Mouse (Mus musculus): ENCODE measurements around the gene Map3k14. TPM values are rescaled to one million over a fixed set of nuclear protein-coding genes. Genes with fewer than 3 reads are reported as not detected.

Gene Map3k14
- polyA plus RNA-seq (2016; fragmentation: Nextera tagmentation; extraction: Ambion mirVana): 3.1 and 3.2 TPM in 2 replicates

DNA sequence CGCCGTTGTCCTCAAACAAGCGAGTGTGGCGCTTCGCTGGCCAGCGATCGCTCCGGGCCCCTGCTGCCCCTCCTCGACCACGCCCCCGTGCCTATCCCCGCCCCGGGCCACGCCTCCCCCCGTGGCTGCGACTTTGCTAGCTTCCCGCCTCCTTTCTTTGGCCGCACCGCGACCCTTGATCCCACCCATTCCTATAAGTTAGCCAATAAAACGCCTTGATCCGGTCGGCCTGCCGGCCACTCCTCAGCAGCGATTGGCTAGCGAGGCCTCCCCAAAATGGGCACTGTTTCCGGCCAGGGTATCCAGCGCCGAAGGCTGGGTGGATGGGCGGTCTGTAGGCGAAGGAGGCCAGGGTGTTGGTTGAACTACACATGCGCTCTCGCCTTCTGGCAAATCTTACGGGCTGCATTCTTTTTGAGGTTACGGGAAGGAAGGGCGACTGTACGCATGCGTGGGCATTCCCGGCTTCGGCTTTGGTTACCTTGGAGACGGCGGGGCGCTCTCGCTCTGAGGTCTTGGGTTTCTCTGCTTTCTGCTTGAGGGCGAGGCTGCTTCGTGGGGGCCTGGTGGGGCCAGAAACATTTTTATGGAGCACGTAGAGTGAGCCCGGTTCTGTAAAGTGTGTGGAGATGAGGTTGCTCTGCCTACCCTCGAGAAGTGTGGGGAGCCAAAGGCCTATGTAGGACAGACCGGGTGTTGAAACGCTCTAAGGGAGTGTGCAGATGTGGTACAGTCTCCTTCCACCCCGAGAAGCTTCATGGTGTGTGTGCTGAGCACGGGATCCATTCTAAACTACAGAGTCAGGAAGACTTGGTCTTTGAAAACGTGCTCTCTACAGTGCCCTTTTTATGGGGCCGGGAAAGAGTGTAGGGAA is at the start of gene Map3k14:
Gene Map3k14 (minus strand): TSS at position 127 of the 874 bp plus-strand sequence.
- peak; percentile 99 for DNase-seq (ENCODE audit: low spot score)
- no peaks in the 10 kb centered on the region for H3K27me3 ChIP-seq (replicated peaks; ENCODE audit: low read depth, poor library complexity, severe bottlenecking)
- H3K4me3 ChIP-seq: peak within 1 kb of the TSS; percentile 75
- H3K4me1 ChIP-seq: peaks cover 65% of the 10 kb centered on the region
- 1% methylated on average over 55 of the region's 55 CpGs for WGBS
- peak within 1 kb of the TSS; percentile 90 for H3K27ac ChIP-seq (replicated peaks)
- no peaks in the 10 kb centered on the region for H3K36me3 ChIP-seq (replicated peaks)
- H3K9me3 ChIP-seq: no peaks in the 10 kb centered on the region

DNA sequence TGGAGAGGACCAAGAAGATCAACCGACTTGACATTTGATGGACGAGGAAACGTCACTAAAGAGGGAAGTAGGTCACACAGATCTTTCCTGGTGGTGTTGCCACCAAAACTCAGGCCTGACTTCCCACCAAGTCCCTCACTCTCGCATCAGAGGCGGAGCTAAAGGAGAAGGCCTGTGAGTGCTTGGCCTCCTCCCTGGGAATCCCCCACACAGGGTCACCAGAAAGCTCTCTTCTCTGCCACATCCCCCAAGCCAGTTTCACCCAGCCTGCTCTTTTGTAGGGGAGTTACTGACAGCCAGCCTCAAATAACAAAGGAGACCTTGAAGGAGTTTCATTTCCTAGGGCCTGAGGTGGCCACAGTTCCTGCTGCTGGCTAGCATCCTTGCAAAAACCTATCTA is 48.1 kb upstream of the Map3k14 start:
- Histone ChIP-seq H3K9me3 (no peaks in the 10 kb centered on the region), H3K27me3 (replicated peaks; ENCODE audit: low read depth, poor library complexity, severe bottlenecking) (peaks cover 24% of the 10 kb centered on the region), H3K36me3 (replicated peaks) (no peaks in the 10 kb centered on the region), H3K27ac (replicated peaks) (0 out of 2 replicates have a peak overlapping the region, but pooled peaks have one; percentile 5), H3K4me3 (no peak overlapping the region), H3K4me1 (peaks cover 18% of the 10 kb centered on the region)
- WGBS: 83% methylated on average over 5 of the region's 5 CpGs
- DNase-seq (ENCODE audit: low spot score): no peak

DNA sequence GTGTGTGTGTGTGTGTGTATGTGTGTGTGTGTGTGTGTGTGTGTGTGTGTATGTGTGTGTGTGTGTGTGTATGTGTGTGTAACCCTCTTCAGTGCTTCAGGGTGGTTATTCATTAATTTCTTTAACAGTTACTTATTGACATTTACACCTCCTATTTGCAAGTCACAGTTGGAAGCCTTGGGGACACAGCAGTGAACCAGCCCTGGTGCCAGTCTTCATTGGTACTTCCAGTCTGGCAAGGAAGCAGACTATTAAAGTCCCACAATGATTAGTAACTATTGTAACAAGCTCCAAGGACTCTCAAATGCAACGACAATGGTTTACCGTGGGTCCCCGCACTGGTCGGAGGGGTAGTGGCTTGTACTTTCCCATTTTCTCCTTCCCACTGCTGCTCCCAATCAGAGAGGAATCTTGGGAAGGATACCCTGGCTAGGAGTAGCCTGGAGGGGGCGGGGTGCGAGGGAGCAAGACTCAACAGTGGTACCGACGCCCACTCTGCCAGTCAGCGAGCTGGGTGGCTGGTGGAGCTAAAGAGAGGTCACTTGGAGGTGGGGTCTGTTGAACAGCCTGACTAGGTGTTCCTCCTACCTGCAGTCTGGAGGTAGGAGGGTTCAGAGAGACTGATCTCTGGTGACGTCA is 47.6 kb upstream of the Map3k14 start:
- no peak for DNase-seq (ENCODE audit: low spot score)
- no peak overlapping the region for H3K27ac ChIP-seq (replicated peaks)
- peaks cover 22% of the 10 kb centered on the region for H3K27me3 ChIP-seq (replicated peaks; ENCODE audit: low read depth, poor library complexity, severe bottlenecking)
- no peaks in the 10 kb centered on the region for H3K9me3 ChIP-seq
- peaks cover 18% of the 10 kb centered on the region for H3K4me1 ChIP-seq
- H3K4me3 ChIP-seq: no peak overlapping the region
- H3K36me3 ChIP-seq (replicated peaks): no peaks in the 10 kb centered on the region
- 77% methylated on average over 10 of the region's 10 CpGs for WGBS

DNA sequence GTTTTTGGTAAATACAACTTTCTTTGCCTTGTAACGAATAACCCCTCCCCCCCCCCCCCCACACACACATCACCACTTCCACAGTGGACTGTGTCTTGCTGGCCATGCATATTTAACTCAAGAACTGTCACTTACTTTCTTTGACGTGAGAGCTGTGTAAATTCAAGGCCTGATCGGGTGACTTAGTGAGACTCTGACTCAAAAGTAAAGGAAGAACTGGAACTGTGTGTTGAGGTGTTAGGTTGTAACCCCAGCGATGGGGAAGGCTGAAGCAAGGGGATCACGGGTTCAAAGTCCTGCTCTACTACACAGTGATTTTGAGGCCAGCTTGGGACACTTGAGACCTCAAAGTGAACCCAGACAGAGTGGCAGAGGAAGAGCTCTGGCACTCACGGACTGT is 46.3 kb upstream of the Map3k14 start:
- Histone ChIP-seq H3K27ac (replicated peaks) (0 out of 2 replicates have a peak overlapping the region, but pooled peaks have one; percentile 90), H3K27me3 (replicated peaks; ENCODE audit: low read depth, poor library complexity, severe bottlenecking) (peaks cover 22% of the 10 kb centered on the region), H3K36me3 (replicated peaks) (no peaks in the 10 kb centered on the region), H3K4me3 (no peak overlapping the region), H3K9me3 (no peaks in the 10 kb centered on the region), H3K4me1 (peaks cover 18% of the 10 kb centered on the region)
- WGBS: 83% methylated on average over 6 of the region's 6 CpGs
- DNase-seq (ENCODE audit: low spot score): no peak

DNA sequence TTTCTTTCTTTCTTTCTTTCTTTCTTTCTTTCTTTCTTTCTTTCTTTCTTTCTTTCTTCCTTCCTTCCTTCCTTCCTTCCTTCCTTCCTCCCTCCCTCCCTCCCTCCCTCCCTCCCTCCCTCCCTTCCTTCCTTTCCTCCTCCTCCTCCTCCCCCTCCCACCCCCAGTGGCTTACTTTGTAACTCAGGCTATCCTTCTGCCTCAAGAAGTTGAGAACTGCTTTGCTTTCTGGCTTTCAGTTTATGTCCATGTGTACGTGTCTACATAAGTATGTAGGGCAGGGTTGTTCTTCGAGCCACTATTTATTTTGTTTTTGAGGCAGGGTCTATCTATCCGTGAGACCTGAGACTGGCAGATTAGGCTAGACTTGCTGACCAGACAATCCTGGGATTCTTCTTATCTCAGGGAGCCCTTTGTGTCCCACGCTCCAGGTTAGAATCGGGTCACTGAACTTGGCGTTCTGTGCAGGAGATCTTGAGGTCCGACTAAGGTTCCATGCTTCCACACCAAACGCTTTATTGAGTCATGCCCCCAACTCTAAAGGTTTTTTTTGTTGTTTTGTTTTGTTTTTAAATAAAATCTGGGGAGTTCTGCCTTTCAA is 45.5 kb upstream of the Map3k14 start:
- H3K27me3 ChIP-seq (replicated peaks; ENCODE audit: low read depth, poor library complexity, severe bottlenecking): peaks cover 16% of the 10 kb centered on the region
- DNase-seq (ENCODE audit: low spot score): peak; percentile 38
- 40% methylated on average over 8 of the region's 8 CpGs for WGBS
- peak overlapping the region; percentile 90 for H3K27ac ChIP-seq (replicated peaks)
- H3K9me3 ChIP-seq: no peaks in the 10 kb centered on the region
- H3K4me1 ChIP-seq: peaks cover 22% of the 10 kb centered on the region
- no peak overlapping the region for H3K4me3 ChIP-seq
- H3K36me3 ChIP-seq (replicated peaks): no peaks in the 10 kb centered on the region

DNA sequence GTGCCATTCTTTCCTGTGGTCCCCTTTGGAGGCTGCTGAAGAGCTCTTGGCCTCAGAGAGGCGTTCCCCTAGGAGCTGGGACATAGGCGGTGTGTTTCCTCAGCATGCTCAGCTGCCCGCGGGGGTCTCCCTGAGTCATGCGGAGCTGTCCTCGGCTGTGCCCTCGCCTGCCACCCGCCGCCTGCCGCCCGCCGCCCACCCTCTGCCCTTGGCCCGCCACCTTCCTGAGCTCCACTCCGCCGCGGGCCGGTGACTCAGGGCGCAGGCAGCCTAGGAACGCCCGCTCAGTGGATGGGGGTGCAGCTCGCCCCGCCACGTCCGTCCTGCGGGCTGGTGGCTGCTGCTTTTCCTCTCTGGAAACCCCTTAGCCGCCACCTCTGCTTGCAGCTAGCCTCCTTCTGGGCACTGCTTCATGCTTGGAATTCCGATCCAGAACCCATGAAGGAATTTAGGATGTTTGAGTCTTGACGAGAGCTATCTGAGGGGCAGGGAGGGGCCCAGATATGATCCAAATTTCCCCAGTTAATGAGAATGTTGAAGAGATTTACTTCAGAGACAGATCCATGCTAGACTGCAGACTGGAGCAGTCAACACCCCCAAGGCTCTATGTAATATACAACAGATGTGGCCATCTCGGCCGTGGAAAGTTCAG is 44.8 kb upstream of the Map3k14 start:
- DNase-seq (ENCODE audit: low spot score): peak; percentile 77
- Histone ChIP-seq H3K9me3 (no peaks in the 10 kb centered on the region), H3K36me3 (replicated peaks) (no peaks in the 10 kb centered on the region), H3K4me3 (peak overlapping the region; percentile 60), H3K27me3 (replicated peaks; ENCODE audit: low read depth, poor library complexity, severe bottlenecking) (peaks cover 13% of the 10 kb centered on the region), H3K4me1 (peaks cover 22% of the 10 kb centered on the region), H3K27ac (replicated peaks) (peak overlapping the region; percentile 90)
- WGBS: 5% methylated on average over 30 of the region's 30 CpGs

DNA sequence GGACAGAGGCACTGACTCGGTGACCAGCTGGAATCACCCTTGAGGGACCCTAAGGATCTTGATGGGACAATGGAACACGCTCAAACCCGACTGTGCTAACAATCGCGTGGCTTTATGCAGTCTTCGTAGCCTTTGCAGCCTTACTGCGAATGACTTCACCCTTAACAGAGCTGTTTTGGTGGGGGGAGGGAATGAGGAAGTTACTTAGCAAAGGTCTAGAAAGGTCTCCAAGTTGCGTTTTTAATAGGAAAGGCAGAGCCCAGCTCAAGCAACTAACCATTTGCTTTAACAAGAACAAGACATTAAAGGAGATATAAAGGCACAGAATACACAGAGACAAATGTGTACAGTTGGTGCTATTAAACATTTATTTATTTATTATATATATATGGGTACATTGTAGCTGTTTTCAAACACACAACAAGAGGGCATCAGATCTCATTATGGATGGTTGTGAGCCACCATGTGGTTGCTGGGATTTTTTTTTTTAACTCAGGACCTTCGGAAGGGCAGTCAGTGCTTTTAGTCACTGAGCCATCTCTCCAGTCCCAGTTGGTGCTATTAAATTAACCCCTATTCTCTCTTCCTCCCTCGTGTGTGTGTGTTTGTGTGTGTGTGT is 42.8 kb upstream of the Map3k14 start:
- Histone ChIP-seq H3K4me3 (no peak overlapping the region), H3K9me3 (no peaks in the 10 kb centered on the region), H3K27ac (replicated peaks) (no peak overlapping the region), H3K4me1 (peaks cover 25% of the 10 kb centered on the region), H3K36me3 (replicated peaks) (no peaks in the 10 kb centered on the region), H3K27me3 (replicated peaks; ENCODE audit: low read depth, poor library complexity, severe bottlenecking) (peaks cover 13% of the 10 kb centered on the region)
- WGBS: 79% methylated on average over 10 of the region's 10 CpGs
- DNase-seq (ENCODE audit: low spot score): no peak

DNA sequence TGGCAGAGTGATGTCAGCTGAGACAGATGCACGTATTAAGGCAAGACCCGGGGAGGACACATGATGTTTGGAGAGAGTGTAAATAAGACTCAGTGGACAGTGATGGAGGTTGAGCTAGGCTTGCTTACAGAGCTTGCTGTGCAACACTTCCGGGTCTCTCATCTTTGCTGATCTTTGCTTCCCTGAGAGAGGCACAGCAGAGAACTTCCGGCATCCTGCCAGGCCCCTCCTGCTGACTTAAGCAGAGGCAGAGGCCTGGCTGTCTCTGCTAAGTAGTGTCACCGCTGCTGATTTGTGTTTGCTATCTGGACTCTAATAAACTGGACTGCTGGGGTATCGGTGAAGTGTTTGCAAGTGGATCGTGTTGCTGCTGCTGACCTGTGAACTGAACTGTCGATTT is 40.6 kb upstream of the Map3k14 start:
- peaks cover 23% of the 10 kb centered on the region for H3K4me1 ChIP-seq
- no peak for DNase-seq (ENCODE audit: low spot score)
- H3K36me3 ChIP-seq (replicated peaks): no peaks in the 10 kb centered on the region
- no peak overlapping the region for H3K4me3 ChIP-seq
- 74% methylated on average over 8 of the region's 8 CpGs for WGBS
- peaks cover 13% of the 10 kb centered on the region for H3K27me3 ChIP-seq (replicated peaks; ENCODE audit: low read depth, poor library complexity, severe bottlenecking)
- H3K27ac ChIP-seq (replicated peaks): no peak overlapping the region
- no peaks in the 10 kb centered on the region for H3K9me3 ChIP-seq

DNA sequence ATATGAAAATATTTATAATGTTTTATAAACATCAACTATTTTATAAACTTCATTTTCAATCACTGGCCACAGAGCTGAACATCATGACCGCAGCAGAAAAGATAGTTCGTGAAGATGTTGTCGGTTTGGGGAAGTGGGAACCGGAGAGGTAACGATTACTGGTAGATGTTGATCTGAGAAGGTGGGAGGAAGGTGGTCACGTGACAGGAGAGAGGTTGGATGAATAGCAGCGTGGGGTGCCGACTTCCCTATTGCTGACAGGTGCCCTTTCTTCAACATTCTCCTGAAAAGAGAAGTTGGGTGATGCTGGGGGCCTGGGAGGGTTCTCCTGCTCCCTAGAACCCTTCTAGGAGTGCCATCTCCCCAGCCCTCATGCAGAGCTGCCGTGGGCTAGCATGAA is 37.3 kb upstream of the Map3k14 start:
- Histone ChIP-seq H3K9me3 (no peaks in the 10 kb centered on the region), H3K4me3 (no peak overlapping the region), H3K36me3 (replicated peaks) (no peaks in the 10 kb centered on the region), H3K4me1 (0 out of 2 replicates have a peak, but pooled peaks cover 7% of the 10 kb centered on the region), H3K27me3 (replicated peaks; ENCODE audit: low read depth, poor library complexity, severe bottlenecking) (no peaks in the 10 kb centered on the region), H3K27ac (replicated peaks) (no peak overlapping the region)
- 88% methylated on average over 9 of the region's 9 CpGs for WGBS
- no peak for DNase-seq (ENCODE audit: low spot score)

DNA sequence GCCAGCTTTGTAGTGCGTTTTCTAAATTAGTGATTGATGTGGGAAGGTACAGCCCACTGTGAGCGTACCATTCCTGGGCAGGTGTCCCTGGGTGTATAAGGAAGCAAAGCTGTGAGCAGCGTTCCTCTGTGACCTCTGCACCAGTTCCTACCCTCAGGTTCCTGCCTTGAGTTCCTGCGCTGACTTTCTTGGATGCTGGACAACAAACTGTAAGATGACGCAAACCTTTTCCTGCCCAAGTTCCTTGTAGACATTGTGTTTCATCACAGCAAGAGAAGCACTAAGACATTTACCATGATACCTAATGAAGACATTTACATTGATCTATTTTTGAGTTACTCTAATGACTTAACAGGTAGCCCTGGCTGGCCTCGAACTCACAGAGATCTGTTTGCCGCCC is 27.5 kb upstream of the Map3k14 start:
- H3K9me3 ChIP-seq: no peaks in the 10 kb centered on the region
- no peaks in the 10 kb centered on the region; the same call in 1 of the 2 replicates for H3K27me3 ChIP-seq (replicated peaks; ENCODE audit: low read depth, poor library complexity, severe bottlenecking)
- no peaks in the 10 kb centered on the region for H3K36me3 ChIP-seq (replicated peaks)
- WGBS: 92% methylated on average over 7 of the region's 7 CpGs
- no peak overlapping the region for H3K4me3 ChIP-seq
- no peak overlapping the region for H3K27ac ChIP-seq (replicated peaks)
- H3K4me1 ChIP-seq: peaks cover 17% of the 10 kb centered on the region
- DNase-seq (ENCODE audit: low spot score): no peak

DNA sequence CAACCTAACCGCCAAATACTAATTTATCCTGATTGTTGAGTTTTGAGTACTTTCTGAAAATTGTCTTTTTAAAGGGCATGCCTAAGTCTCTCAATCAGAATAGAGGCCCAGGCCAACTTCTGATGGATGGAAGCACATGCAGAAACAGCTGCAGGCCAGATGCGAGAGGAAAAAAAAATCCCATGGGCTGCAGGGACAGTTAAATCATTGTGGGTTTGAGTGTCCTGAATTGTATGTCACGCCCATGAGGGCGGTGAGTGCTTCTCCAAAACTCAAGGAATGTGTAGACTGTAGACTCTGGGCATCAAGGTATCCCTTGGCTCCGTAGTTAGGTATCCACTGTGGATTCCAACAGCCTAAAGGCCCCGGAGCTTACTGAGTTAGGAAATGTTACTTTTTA is 26.8 kb upstream of the Map3k14 start:
- DNase-seq (ENCODE audit: low spot score): no peak
- Histone ChIP-seq H3K36me3 (replicated peaks) (no peaks in the 10 kb centered on the region), H3K4me3 (no peak overlapping the region), H3K9me3 (no peaks in the 10 kb centered on the region), H3K27ac (replicated peaks) (no peak overlapping the region), H3K27me3 (replicated peaks; ENCODE audit: low read depth, poor library complexity, severe bottlenecking) (no peaks in the 10 kb centered on the region; the same call in 1 of the 2 replicates), H3K4me1 (peaks cover 17% of the 10 kb centered on the region)
- 79% methylated on average over 6 of the region's 6 CpGs for WGBS

DNA sequence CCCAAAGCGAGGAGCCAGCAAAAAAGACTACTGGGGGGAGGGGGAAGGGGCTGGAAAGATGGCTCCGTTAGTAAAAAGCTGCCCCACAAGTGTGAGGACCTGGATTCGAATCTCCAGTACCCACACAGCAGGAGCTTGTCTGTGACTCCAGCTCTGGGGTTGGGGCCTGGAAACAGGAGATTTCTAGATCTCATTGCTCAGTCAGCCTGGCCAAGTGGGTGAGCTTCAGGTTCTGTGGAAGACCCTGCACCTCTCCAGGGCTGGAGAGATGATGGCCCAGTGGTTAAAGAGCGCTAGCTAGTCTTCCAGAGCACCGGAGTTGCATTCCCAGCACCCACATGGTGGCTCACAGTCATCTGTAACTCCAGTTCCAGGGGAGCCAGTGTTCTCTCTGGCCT is 25.6 kb upstream of the Map3k14 start:
- no peak for DNase-seq (ENCODE audit: low spot score)
- H3K36me3 ChIP-seq (replicated peaks): no peaks in the 10 kb centered on the region
- H3K9me3 ChIP-seq: no peaks in the 10 kb centered on the region
- H3K27ac ChIP-seq (replicated peaks): no peak overlapping the region
- H3K27me3 ChIP-seq (replicated peaks; ENCODE audit: low read depth, poor library complexity, severe bottlenecking): no peaks in the 10 kb centered on the region; the same call in 1 of the 2 replicates
- peaks cover 17% of the 10 kb centered on the region for H3K4me1 ChIP-seq
- WGBS: 87% methylated on average over 5 of the region's 5 CpGs
- no peak overlapping the region for H3K4me3 ChIP-seq

All from embryonic facial prominence, embryonic 10.5 days (tissue).